Mouse (Mus musculus) small intestine, adult 2 months (tissue): Measurements from ENCODE around the gene Prrt4. TPM values are rescaled to one million over a fixed set of nuclear protein-coding genes. Genes with fewer than 3 reads are reported as not detected.
"Not testable (repeated sequence)": the region's sequence is repeated elsewhere in the genome, so short reads cannot be mapped to it uniquely, and the experiment has no call there.

Source experiments
- H3K27ac ChIP-seq: fragments of 200-500 bp; 2 replicates; pipeline ENCODE4 v1.5.1; 2012; ENCODE audit warnings: low read depth, low read length, control low read depth, inconsistent platforms; ENCODE audit not compliant: insufficient read depth
- H3K27me3 ChIP-seq: fragments of 200-500 bp; 2 replicates; pipeline ENCODE4 v1.6.1; 2012; ENCODE audit warnings: mild to moderate bottlenecking, moderate library complexity, low read length, inconsistent platforms; ENCODE audit not compliant: control insufficient read depth, insufficient read depth
- H3K36me3 ChIP-seq: fragments of 200-500 bp; 2 replicates; pipeline ENCODE4 v1.6.1; 2012; ENCODE audit warnings: mild to moderate bottlenecking, low read length, control low read depth, inconsistent platforms; ENCODE audit not compliant: control insufficient read depth, insufficient read depth
- H3K4me1 ChIP-seq: fragments of 200-500 bp; 2 replicates; pipeline ENCODE4 v1.6.1; 2012; ENCODE audit warnings: low read length, inconsistent platforms, mixed read lengths; ENCODE audit not compliant: control insufficient read depth, insufficient read depth, insufficient read length
- H3K4me3 ChIP-seq: fragments of 200-500 bp; 2 replicates; pipeline ENCODE4 v1.5.1; 2012; ENCODE audit warnings: low read depth, mild to moderate bottlenecking, control low read depth, inconsistent platforms, low read length, moderate library complexity
- CTCF ChIP-seq: fragments of 200-500 bp; IDR thresholded peaks from 2 replicates; pipeline ENCODE4 v1.5.1; 2012; ENCODE audit warnings: low read depth, mild to moderate bottlenecking, control low read depth, inconsistent platforms, low read length, moderate library complexity, mixed read lengths; ENCODE audit not compliant: insufficient replicate concordance, insufficient read length; ENCODE audit errors: extremely low read depth
- POLR2A ChIP-seq: fragments of 200-500 bp; IDR thresholded peaks from 2 replicates; pipeline ENCODE4 v1.6.1; 2012; ENCODE audit warnings: low read depth, mild to moderate bottlenecking, control low read depth, inconsistent platforms, low read length, moderate library complexity
- WGBS: fragments of 180-500 bp; shearing (Covaris S2); methylation state at CpG from one replicate; pipeline ENCODE4 v1.1.7; 2018; 5-methylcytosine and 5-hydroxymethylcytosine counted together
- polyA plus RNA-seq: library from polyadenylated mRNA; depleted of rRNA; stranded (reverse); fragments of >200 nt; gene quantifications from 2 replicates; pipeline ENCODE4 v1.2.3, GENCODE M21; 2012

Prrt4 gene
- polyA plus RNA-seq, 1 experiment = 0.22 TPM

GRCm38 (mm10) chr6:29166196-29166595, 13.2 kb downstream of the Prrt4 start:
- WGBS = 0% methylated on average over 1 of the region's 1 CpGs
- Histone ChIP-seq H3K27ac (no peak overlapping the region), H3K27me3 (peaks cover 3% of the 10 kb centered on the region; the same call in 1 of the 2 replicates), H3K36me3 (no peaks in the 10 kb centered on the region), H3K4me1 (peaks cover 3% of the 10 kb centered on the region), H3K4me3 (no peak overlapping the region)
- TF ChIP-seq CTCF = no peak
- TF ChIP-seq POLR2A = no peak

DNA sequence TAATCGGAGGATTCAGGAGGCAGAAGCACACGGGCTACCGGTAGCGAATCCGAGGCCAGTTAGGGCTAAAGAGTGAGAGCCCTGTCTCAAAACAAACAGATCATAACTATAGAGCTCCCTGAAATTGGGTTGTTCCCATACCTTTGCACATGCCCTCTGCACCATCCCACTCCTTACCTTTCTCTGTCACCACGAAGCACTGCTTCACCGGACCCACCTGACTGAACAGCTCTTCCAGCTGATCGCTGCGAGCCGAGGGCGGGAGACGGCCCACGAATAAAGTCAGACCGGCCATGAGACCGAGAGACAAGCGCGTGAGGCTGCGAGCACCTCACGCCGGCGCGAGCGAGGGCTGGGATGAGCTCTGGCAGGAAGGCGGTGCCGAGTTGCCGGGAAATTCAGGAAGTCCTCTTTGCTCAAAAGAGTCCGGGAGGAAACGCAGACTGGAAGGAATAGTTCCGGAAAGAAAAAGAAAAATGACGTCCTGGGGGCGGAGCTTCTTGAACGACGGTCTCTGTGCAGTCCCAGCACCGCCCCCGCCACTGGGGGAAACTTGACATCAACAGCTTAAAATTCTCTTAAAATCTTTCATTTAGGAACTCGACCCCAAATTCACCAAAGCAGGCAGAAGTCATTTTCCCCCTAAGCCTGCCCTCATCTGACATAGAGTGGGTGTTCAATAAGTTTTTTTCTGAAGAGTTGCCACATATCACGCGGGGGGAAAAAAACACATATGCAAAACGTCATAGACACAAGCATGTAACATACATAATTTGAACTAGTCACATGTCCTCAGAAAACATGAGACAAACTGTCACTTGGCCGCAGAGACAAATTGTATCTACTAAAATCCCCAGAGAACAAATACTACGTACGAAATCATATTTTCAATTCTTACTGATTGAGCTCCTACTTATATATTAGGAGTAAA, 14.8 kb downstream of the Prrt4 start, which contains the start of gene Rbm28:
Gene Rbm28 (minus strand): TSS at position 693 of the 931 bp plus-strand sequence.
- Histone ChIP-seq H3K4me3 (peak within 1 kb of the TSS; percentile 89), H3K4me1 (no peaks in the 10 kb centered on the region), H3K27me3 (no peaks in the 10 kb centered on the region), H3K27ac (0 out of 2 replicates have a peak within 1 kb of the TSS, but pooled peaks have one; percentile 14), H3K36me3 (peaks cover 4% of the 10 kb centered on the region)
- 6% methylated on average over 42 of the region's 42 CpGs for WGBS
- TF ChIP-seq CTCF = no peak
- peak; percentile 86 for TF ChIP-seq POLR2A

- 98% methylated on average over 5 of the region's 5 CpGs for WGBS
- H3K4me1 ChIP-seq, H3K4me3 ChIP-seq, H3K27me3 ChIP-seq, H3K27ac ChIP-seq: not testable (repeated sequence)
- peaks cover 27% of the 10 kb centered on the region for H3K36me3 ChIP-seq
These were observed 18.1 kb downstream of the Prrt4 start for GRCm38 (mm10) chr6:29161291-29161690.

DNA sequence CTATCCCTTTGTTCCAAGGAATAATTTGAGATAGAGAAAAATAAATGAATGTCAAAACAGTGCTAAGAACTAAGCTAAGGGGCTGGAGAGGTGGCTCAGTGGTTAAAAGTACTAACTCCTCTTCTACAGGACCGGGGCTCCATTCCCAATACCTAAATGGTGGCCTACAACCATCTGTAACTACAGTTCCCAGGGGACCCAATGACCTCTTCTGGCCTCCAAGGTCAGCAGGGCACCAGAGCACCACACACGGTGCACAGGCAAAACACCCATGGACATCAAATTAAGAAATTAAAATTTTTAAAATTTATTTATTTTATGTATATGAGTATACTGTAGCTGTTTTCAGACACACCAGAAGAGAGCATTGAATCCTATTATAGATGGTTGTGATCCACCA, 18.6 kb downstream of the Prrt4 start:
- no peak overlapping the region for H3K27ac ChIP-seq
- no peaks in the 10 kb centered on the region for H3K27me3 ChIP-seq
- WGBS = 87% methylated on average over 2 of the region's 2 CpGs
- peaks cover 31% of the 10 kb centered on the region for H3K36me3 ChIP-seq
- H3K4me1 ChIP-seq = no peaks in the 10 kb centered on the region
- TF ChIP-seq POLR2A (no peak), CTCF (no peak)
- no peak overlapping the region for H3K4me3 ChIP-seq

DNA sequence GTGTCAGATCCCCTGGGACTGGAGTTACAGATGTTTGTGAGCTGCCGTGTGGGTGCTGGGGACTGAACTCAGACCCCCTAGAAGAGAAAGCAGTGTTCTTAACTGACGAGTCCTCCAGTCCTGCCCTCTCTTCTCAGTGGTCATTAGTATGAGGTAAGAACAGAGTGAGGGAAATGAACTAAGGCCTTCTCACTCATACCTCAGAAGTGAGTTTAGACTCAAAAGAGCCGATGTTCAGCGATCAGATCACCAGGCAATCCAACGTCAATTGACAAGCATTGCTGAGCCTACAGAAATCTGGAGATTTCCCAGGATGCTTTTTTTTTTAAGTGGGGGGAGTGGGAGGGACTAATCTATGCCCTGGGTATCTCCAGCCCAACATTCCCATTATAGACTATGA, 23.1 kb downstream of the Prrt4 start:
- TF ChIP-seq POLR2A (no peak), CTCF (no peak)
- WGBS = 90% methylated on average over 5 of the region's 5 CpGs
- no peak overlapping the region for H3K4me3 ChIP-seq
- H3K36me3 ChIP-seq = peaks cover 61% of the 10 kb centered on the region
- H3K27me3 ChIP-seq = no peaks in the 10 kb centered on the region
- H3K27ac ChIP-seq = no peak overlapping the region
- H3K4me1 ChIP-seq = no peaks in the 10 kb centered on the region

GRCm38 (mm10) chr6:29150001-29150400, 29.4 kb downstream of the Prrt4 start:
- H3K36me3 ChIP-seq = peaks cover 27% of the 10 kb centered on the region
- no peaks in the 10 kb centered on the region for H3K4me1 ChIP-seq
- no peak for TF ChIP-seq CTCF
- no peak for TF ChIP-seq POLR2A
- H3K4me3 ChIP-seq = no peak overlapping the region
- 85% methylated on average over 1 of the region's 1 CpGs for WGBS
- no peak overlapping the region for H3K27ac ChIP-seq
- no peaks in the 10 kb centered on the region for H3K27me3 ChIP-seq

GRCm38 (mm10) chr6:29147407-29148010, 31.9 kb downstream of the Prrt4 start:
- no peaks in the 10 kb centered on the region for H3K27me3 ChIP-seq
- no peak overlapping the region for H3K27ac ChIP-seq
- 84% methylated on average over 5 of the region's 5 CpGs for WGBS
- peaks cover 12% of the 10 kb centered on the region; the same call in 1 of the 2 replicates for H3K36me3 ChIP-seq
- no peak overlapping the region for H3K4me3 ChIP-seq
- no peak for TF ChIP-seq CTCF
- H3K4me1 ChIP-seq = no peaks in the 10 kb centered on the region
